Comparison of ENCODE assay signal across 17 mouse cellular contexts in the genomic region with DNA sequence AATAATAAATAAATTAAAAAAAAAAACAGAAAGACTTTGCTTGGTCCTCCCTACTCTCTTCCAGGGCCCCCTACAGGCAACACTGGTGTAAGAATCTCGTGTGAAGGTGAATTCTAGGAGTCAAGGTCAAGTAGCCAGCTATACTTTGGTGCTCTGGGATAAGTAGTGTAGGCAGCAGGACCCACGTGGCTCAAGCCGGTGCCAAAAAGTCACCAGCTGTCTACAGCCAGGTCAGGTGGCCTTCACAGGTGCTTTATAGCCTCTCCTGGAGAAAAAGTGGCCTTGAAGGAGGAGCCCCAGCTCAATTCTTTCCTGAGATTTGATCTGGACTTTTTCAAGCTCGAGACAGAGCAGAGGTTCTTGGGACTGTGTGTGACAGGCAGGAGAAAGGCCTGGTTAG. TPM values are rescaled to one million over a fixed set of nuclear protein-coding genes. Genes with fewer than 3 reads are reported as not detected.
DNase-seq lines count a peak whose midpoint lies in the region; ATAC-seq lines count a peak whose summit lies in the region.
"Had no signal": no experiment of that assay in that cellular context is flagged by ENCODE, and none has a peak within 500 bp of the region (broad histone marks: within the 10 kb centered on the region; RNA-seq: fewer than 3 reads in every experiment).

No protein-coding gene starts in this region.

- H3K4me2 ChIP-seq in embryonic facial prominence, embryonic 14.5 days (ENCODE audit: low read depth, low read length), result peak overlapping the region; percentile 98
- H3K4me2 ChIP-seq in stomach, embryonic 16.5 days (ENCODE audit: low read depth, low read length), result 0 out of 2 replicates have a peak overlapping the region, but pooled peaks have one; percentile 99

- peaks cover 15% of the 10 kb centered on the region for H3K4me1 ChIP-seq in embryonic facial prominence, embryonic 14.5 days (ENCODE audit: control insufficient read depth, insufficient read depth, low read length)
- H3K4me1 ChIP-seq in stomach, embryonic 16.5 days (ENCODE audit: control insufficient read depth, insufficient read depth, low read length), result peaks cover 20% of the 10 kb centered on the region

- no peaks in the 10 kb centered on the region for H3K36me3 ChIP-seq in embryonic facial prominence, embryonic 14.5 days (ENCODE audit: control insufficient read depth, insufficient read depth, low read length)
- no peaks in the 10 kb centered on the region for H3K36me3 ChIP-seq in stomach, embryonic 16.5 days (ENCODE audit: control insufficient read depth, insufficient read depth, low read length)
- H3K36me3 ChIP-seq: midbrain, embryonic 10.5 days had no signal

- H3K27ac ChIP-seq in embryonic facial prominence, embryonic 14.5 days (replicated peaks; ENCODE audit: low read depth, low read length), result no peak overlapping the region
- H3K27ac ChIP-seq in stomach, embryonic 16.5 days (ENCODE audit: low read length), result no peak overlapping the region
- H3K27ac ChIP-seq: heart, adult 2 months; midbrain, embryonic 10.5 days had no signal

- peak; percentile 72 for DNase-seq in kidney, adult 11 months
- no peak for DNase-seq in kidney, adult 18-20 months
- DNase-seq in lung, adult 18-20 months, result peak; percentile 60 to 61
- no peak for DNase-seq in lung, postnatal 14 days
- DNase-seq in embryonic facial prominence, embryonic 14.5 days (ENCODE audit: low spot score), result no peak
- DNase-seq in layer of hippocampus, adult 18-20 months (ENCODE audit: low spot score in 2 of 2), result no peak
- no peak for DNase-seq in adrenal gland, postnatal 36 days
- DNase-seq: adrenal gland, postnatal 14 days; cerebellum, postnatal 10 days; heart, adult 2 months; right cerebral cortex, postnatal 4 days; thymus, postnatal 14 days had no signal

- 70% methylated on average over 4 of the region's 4 CpGs for WGBS in embryonic facial prominence, embryonic 14.5 days
- WGBS in stomach, embryonic 16.5 days, result 76% methylated on average over 4 of the region's 4 CpGs

- no peak for ATAC-seq in embryonic facial prominence, embryonic 14.5 days (ENCODE audit: low read depth)
- ATAC-seq in stomach, embryonic 16.5 days (ENCODE audit: insufficient read depth, low FRiP score), result no peak
- ATAC-seq: forebrain, embryonic 14.5 days; hindbrain, embryonic 16.5 days had no signal

- H3K27me3 ChIP-seq in embryonic facial prominence, embryonic 14.5 days (replicated peaks; ENCODE audit: control insufficient read depth, insufficient read depth, low read length), result no peaks in the 10 kb centered on the region
- H3K27me3 ChIP-seq in stomach, embryonic 16.5 days (ENCODE audit: control insufficient read depth, insufficient read depth, low read length), result no peaks in the 10 kb centered on the region

- H3K9me3 ChIP-seq in embryonic facial prominence, embryonic 14.5 days (ENCODE audit: control insufficient read depth, low read length), result no peaks in the 10 kb centered on the region
- no peaks in the 10 kb centered on the region for H3K9me3 ChIP-seq in stomach, embryonic 16.5 days (replicated peaks; ENCODE audit: control insufficient read depth, low read length)
- H3K9me3 ChIP-seq: midbrain, embryonic 10.5 days had no signal

- H3K9ac ChIP-seq in embryonic facial prominence, embryonic 14.5 days (ENCODE audit: low read depth, low read length), result 0 out of 2 replicates have a peak overlapping the region, but pooled peaks have one; percentile 75
- H3K9ac ChIP-seq in stomach, embryonic 16.5 days (ENCODE audit: low read length), result 0 out of 2 replicates have a peak overlapping the region, but pooled peaks have one; percentile 31

- H3K4me3 ChIP-seq in embryonic facial prominence, embryonic 14.5 days (ENCODE audit: low read depth, low read length), result no peak overlapping the region
- no peak overlapping the region for H3K4me3 ChIP-seq in stomach, embryonic 16.5 days (replicated peaks; ENCODE audit: low read length)
- H3K4me3 ChIP-seq: heart, adult 2 months had no signal

RNA-seq across cellular contexts. Expression of a gene that starts 1.9 kb away (rescaled TPM):
- polyA plus RNA-seq in embryonic facial prominence, embryonic 14.5 days (2014; fragmentation: Nextera tagmentation; extraction: Ambion mirVana), result 88.8 and 108 TPM in 2 replicates
- 130 TPM in 2 replicates for polyA plus RNA-seq in stomach, embryonic 16.5 days (2015; fragmentation: Nextera tagmentation; extraction: Ambion mirVana)
- total RNA-seq in layer of hippocampus, adult 18-20 months (2021), result 1 to 10 TPM in 1 of 2 experiments, under 1 TPM in 1; 0.97 to 1.4 TPM
- 1 to 10 TPM; 7.5 to 9.1 TPM for total RNA-seq in adrenal gland, postnatal 36 days (2021)

RNA-seq across cellular contexts. Expression of a gene that starts 18.1 kb away (rescaled TPM):
- polyA plus RNA-seq in embryonic facial prominence, embryonic 14.5 days (2014; fragmentation: Nextera tagmentation; extraction: Ambion mirVana), result 1.7 and 3.9 TPM in 2 replicates
- 1.5 and 1.7 TPM in 2 replicates for polyA plus RNA-seq in stomach, embryonic 16.5 days (2015; fragmentation: Nextera tagmentation; extraction: Ambion mirVana)
- total RNA-seq in layer of hippocampus, adult 18-20 months (2021), result 1 to 10 TPM; 7.4 to 9.7 TPM
- total RNA-seq in adrenal gland, postnatal 36 days (2021), result under 1 TPM; 0.23 to 0.26 TPM
- total RNA-seq: gastrocnemius, adult 18-20 months had no signal

RNA-seq across cellular contexts. Expression of a gene that starts 36.9 kb away (rescaled TPM):
- 33.9 and 34.8 TPM in 2 replicates for polyA plus RNA-seq in embryonic facial prominence, embryonic 14.5 days (2014; fragmentation: Nextera tagmentation; extraction: Ambion mirVana)
- 38.0 and 38.9 TPM in 2 replicates for polyA plus RNA-seq in stomach, embryonic 16.5 days (2015; fragmentation: Nextera tagmentation; extraction: Ambion mirVana)
- 100 to 1,000 TPM; 830 to 882 TPM for total RNA-seq in layer of hippocampus, adult 18-20 months (2021)
- 100 to 1,000 TPM; 132 to 140 TPM for total RNA-seq in adrenal gland, postnatal 36 days (2021)

RNA-seq across cellular contexts. Expression of a gene that starts 48.8 kb away (rescaled TPM):
- polyA plus RNA-seq in embryonic facial prominence, embryonic 14.5 days (2014; fragmentation: Nextera tagmentation; extraction: Ambion mirVana), result 0.42 TPM in 2 replicates
- polyA plus RNA-seq in stomach, embryonic 16.5 days (2015; fragmentation: Nextera tagmentation; extraction: Ambion mirVana), result 0.91 and 0.99 TPM in 2 replicates
- 1 to 10 TPM; 6.3 to 8.0 TPM for total RNA-seq in layer of hippocampus, adult 18-20 months (2021)
- 1 to 10 TPM; 2.1 to 2.4 TPM for total RNA-seq in adrenal gland, postnatal 36 days (2021)

RNA-seq across cellular contexts. Expression of a gene that starts 51.9 kb away (rescaled TPM):
- 4.1 and 4.3 TPM in 2 replicates for polyA plus RNA-seq in embryonic facial prominence, embryonic 14.5 days (2014; fragmentation: Nextera tagmentation; extraction: Ambion mirVana)
- polyA plus RNA-seq in stomach, embryonic 16.5 days (2015; fragmentation: Nextera tagmentation; extraction: Ambion mirVana), result 0.14 TPM in 1 of 2 replicates, not detected in the other
- total RNA-seq in layer of hippocampus, adult 18-20 months (2021), result under 1 TPM; 0.23 to 0.64 TPM
- 1 to 10 TPM; 1.1 to 1.3 TPM for total RNA-seq in adrenal gland, postnatal 36 days (2021)
- polyA plus RNA-seq: forebrain, embryonic 14.5 days had no signal

Comparison
In these comparisons a context has a peak if more than half of its experiments do, and no peak if none do; other contexts are left out.
1. DNase-seq: peak in kidney, adult 11 months (single experiment) and lung, adult 18-20 months (2 of 2); none in kidney, adult 18-20 months (single experiment), lung, postnatal 14 days (single experiment), embryonic facial prominence, embryonic 14.5 days (single experiment), layer of hippocampus, adult 18-20 months (0 of 2) and adrenal gland, postnatal 36 days (0 of 2).
2. RNA of a gene that starts 18.1 kb away (total RNA-seq): 7.4 to 9.7 TPM in layer of hippocampus, adult 18-20 months; 0.23 to 0.26 TPM in adrenal gland, postnatal 36 days; every median in the first group is over 4 times any median in the second.
3. RNA of a gene that starts 36.9 kb away (total RNA-seq): 830 to 882 TPM in layer of hippocampus, adult 18-20 months; 132 to 140 TPM in adrenal gland, postnatal 36 days; every median in the first group is over 4 times any median in the second.